Comparison of ENCODE assay signal across 21 mouse cellular contexts in the genomic region with DNA sequence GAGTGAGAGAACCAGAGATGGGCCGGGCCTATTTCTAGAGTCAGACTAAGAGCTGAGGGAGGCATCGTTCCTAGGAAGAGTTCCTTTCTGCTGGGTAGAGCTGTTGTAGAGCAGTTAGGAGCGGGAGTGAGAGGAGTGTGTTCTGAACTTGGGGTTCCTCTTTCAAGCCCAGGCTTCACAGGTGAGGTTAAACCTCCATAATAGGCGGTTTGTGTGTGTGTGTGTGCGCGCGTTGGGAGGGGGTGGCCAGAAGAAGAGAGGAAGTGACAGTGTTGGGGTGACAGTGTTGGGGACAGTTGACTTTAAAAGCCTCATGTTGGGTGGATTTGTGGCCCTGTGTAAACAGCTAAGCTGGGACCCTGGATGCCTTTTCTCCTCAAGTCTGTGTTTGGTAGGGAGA. TPM values are rescaled to one million over a fixed set of nuclear protein-coding genes. Genes with fewer than 3 reads are reported as not detected.
DNase-seq lines count a peak whose midpoint lies in the region; ATAC-seq and TF ChIP-seq lines count a peak whose summit lies in the region.
"Had no signal": no experiment of that assay in that cellular context is flagged by ENCODE, and none has a peak within 500 bp of the region (broad histone marks: within the 10 kb centered on the region; RNA-seq: fewer than 3 reads in every experiment).

No protein-coding gene starts in this region.

- peaks cover 63% of the 10 kb centered on the region for H3K4me1 ChIP-seq in limb, embryonic 12.5 days (replicated peaks)
- peaks cover 64% of the 10 kb centered on the region for H3K4me1 ChIP-seq in limb, embryonic 10.5 days
- H3K4me1 ChIP-seq in liver, embryonic 16.5 days (ENCODE audit: control insufficient read depth, low read depth, low read length) = peaks cover 50% of the 10 kb centered on the region
- H3K4me1 ChIP-seq in lung, postnatal 0 days (ENCODE audit: insufficient read depth, low read depth, low read length) = peaks cover 3% of the 10 kb centered on the region; the same call in 1 of the 2 replicates

- 90% methylated on average over 7 of the region's 7 CpGs for WGBS in limb, embryonic 12.5 days
- WGBS in limb, embryonic 10.5 days = 90% methylated on average over 7 of the region's 7 CpGs
- WGBS in liver, embryonic 16.5 days (ENCODE audit: insufficient replicate concordance) = 78% methylated on average over 7 of the region's 7 CpGs
- 87% methylated on average over 7 of the region's 7 CpGs for WGBS in lung, postnatal 0 days

- ATAC-seq in CD4-positive, CD25-positive, alpha-beta regulatory T cell, adult 4 months = no peak
- no peak for ATAC-seq in limb, embryonic 12.5 days (ENCODE audit: insufficient number of reproducible peaks, insufficient read depth, low FRiP score, low TSS enrichment, low read depth)
- no peak for ATAC-seq in liver, embryonic 16.5 days (ENCODE audit: low read depth)
- ATAC-seq in lung, postnatal 0 days = no peak
- ATAC-seq: intestine, embryonic 16.5 days had no signal

- peaks cover 94% of the 10 kb centered on the region for H3K36me3 ChIP-seq in limb, embryonic 12.5 days
- peaks cover 100% of the 10 kb centered on the region for H3K36me3 ChIP-seq in limb, embryonic 10.5 days
- peaks cover 7% of the 10 kb centered on the region; the same call in 1 of the 2 replicates for H3K36me3 ChIP-seq in liver, embryonic 16.5 days (ENCODE audit: control insufficient read depth, insufficient read depth)
- H3K36me3 ChIP-seq in lung, postnatal 0 days (ENCODE audit: insufficient read depth, low read length) = no peaks in the 10 kb centered on the region

- H3K4me2 ChIP-seq in limb, embryonic 12.5 days = no peak overlapping the region
- no peak overlapping the region for H3K4me2 ChIP-seq in liver, embryonic 16.5 days (ENCODE audit: low read depth, low read length)
- no peak overlapping the region for H3K4me2 ChIP-seq in lung, postnatal 0 days (replicated peaks; ENCODE audit: low read depth, low read length)
- H3K4me2 ChIP-seq: embryonic facial prominence, embryonic 15.5 days; hindbrain, embryonic 13.5 days; midbrain, embryonic 11.5 days had no signal

- H3K27ac ChIP-seq in limb, embryonic 12.5 days = no peak overlapping the region
- H3K27ac ChIP-seq in limb, embryonic 10.5 days = no peak overlapping the region
- peak overlapping the region; percentile 33; the same call in 1 of the 2 replicates for H3K27ac ChIP-seq in liver, embryonic 16.5 days (ENCODE audit: low read length)
- no peak overlapping the region for H3K27ac ChIP-seq in lung, postnatal 0 days (ENCODE audit: low read length)
- H3K27ac ChIP-seq: embryonic facial prominence, embryonic 15.5 days; forebrain, embryonic 10.5 days; heart, adult 2 months had no signal

- TF ChIP-seq CTCF in lung, postnatal 0 days (IDR thresholded peaks at IDR 0.05) = no peak

- no peaks in the 10 kb centered on the region for H3K9me3 ChIP-seq in limb, embryonic 12.5 days
- no peaks in the 10 kb centered on the region for H3K9me3 ChIP-seq in limb, embryonic 10.5 days (replicated peaks)
- no peaks in the 10 kb centered on the region for H3K9me3 ChIP-seq in liver, embryonic 16.5 days (replicated peaks; ENCODE audit: control insufficient read depth, low read length)
- H3K9me3 ChIP-seq in lung, postnatal 0 days (ENCODE audit: low read length) = no peaks in the 10 kb centered on the region
- H3K9me3 ChIP-seq: embryonic facial prominence, embryonic 15.5 days; forebrain, embryonic 10.5 days; hindbrain, embryonic 13.5 days had no signal

- H3K9ac ChIP-seq in limb, embryonic 12.5 days (replicated peaks) = 0 out of 2 replicates have a peak overlapping the region, but pooled peaks have one; percentile 18
- no peak overlapping the region for H3K9ac ChIP-seq in liver, embryonic 16.5 days (ENCODE audit: low read depth, low read length)
- no peak overlapping the region for H3K9ac ChIP-seq in lung, postnatal 0 days (replicated peaks; ENCODE audit: low read depth)
- H3K9ac ChIP-seq: embryonic facial prominence, embryonic 15.5 days; hindbrain, embryonic 13.5 days had no signal

- peak; percentile 29 for DNase-seq in CD4-positive, CD25-positive, alpha-beta regulatory T cell, adult 2 months (ENCODE audit: low read depth, low spot score)
- no peak for DNase-seq in limb, embryonic 10.5 days (ENCODE audit: low spot score)
- peak; percentile 22 to 44 for DNase-seq in CD8-positive naive resting alpha-beta T cell, adult 2 months (ENCODE audit: low read depth in 2 of 2, low spot score in 2 of 2)
- DNase-seq in embryo, embryonic 9.5 days (ENCODE audit: extremely low spot score) = no peak
- DNase-seq in lung, postnatal 0 days (ENCODE audit: low spot score) = no peak
- DNase-seq: cerebellum, adult 9-10 months; gastrocnemius, postnatal 14 days; heart, adult 2 months; heart, postnatal 10 days; kidney, postnatal 36 days; lung, adult 18-20 months; lung, postnatal 36 days had no signal

- H3K27me3 ChIP-seq in limb, embryonic 12.5 days = no peaks in the 10 kb centered on the region
- H3K27me3 ChIP-seq in limb, embryonic 10.5 days (ENCODE audit: low read depth, poor library complexity, severe bottlenecking) = no peaks in the 10 kb centered on the region
- no peaks in the 10 kb centered on the region for H3K27me3 ChIP-seq in liver, embryonic 16.5 days (ENCODE audit: control insufficient read depth, insufficient read depth, low read depth, low read length)
- no peaks in the 10 kb centered on the region for H3K27me3 ChIP-seq in lung, postnatal 0 days (replicated peaks; ENCODE audit: insufficient read depth, low read length)
- H3K27me3 ChIP-seq: embryonic facial prominence, embryonic 15.5 days; hindbrain, embryonic 13.5 days had no signal

- H3K4me3 ChIP-seq in limb, embryonic 12.5 days (replicated peaks) = no peak overlapping the region
- no peak overlapping the region for H3K4me3 ChIP-seq in limb, embryonic 10.5 days
- H3K4me3 ChIP-seq in liver, embryonic 16.5 days (ENCODE audit: low read depth, low read length) = no peak overlapping the region
- no peak overlapping the region for H3K4me3 ChIP-seq in lung, postnatal 0 days (ENCODE audit: low read depth, low read length)
- H3K4me3 ChIP-seq: embryonic facial prominence, embryonic 15.5 days; forebrain, embryonic 10.5 days; heart, adult 2 months; hindbrain, embryonic 13.5 days; myocyte had no signal

- no peak for TF ChIP-seq EP300 in lung, postnatal 0 days (IDR thresholded peaks at IDR 0.05)

RNA-seq across cellular contexts. Expression of a gene that starts 22.1 kb away (rescaled TPM):
- polyA plus RNA-seq in CD4-positive, CD25-positive, alpha-beta regulatory T cell, adult 4 months (2017; shearing (Covaris generic)) = 10 to 100 TPM; 60.0 to 60.9 TPM
- 278 and 295 TPM in 2 replicates for polyA plus RNA-seq in limb, embryonic 12.5 days (2016; fragmentation: Nextera tagmentation; extraction: Ambion mirVana)
- 225 and 250 TPM in 2 replicates for polyA plus RNA-seq in limb, embryonic 10.5 days (2016; fragmentation: Nextera tagmentation; extraction: Ambion mirVana)
- 27.4 and 31.5 TPM in 2 replicates for polyA plus RNA-seq in liver, embryonic 16.5 days (2015; fragmentation: Nextera tagmentation; extraction: Ambion mirVana)
- 40.2 and 49.8 TPM in 2 replicates for polyA plus RNA-seq in lung, postnatal 0 days (2015; fragmentation: Nextera tagmentation; extraction: Ambion mirVana)

Comparison
In these comparisons a context has a peak if more than half of its experiments do, and no peak if none do; other contexts are left out.
1. DNase-seq: peak in CD4-positive, CD25-positive, alpha-beta regulatory T cell, adult 2 months (single experiment) and CD8-positive naive resting alpha-beta T cell, adult 2 months (2 of 2); none in limb, embryonic 10.5 days (single experiment), embryo, embryonic 9.5 days (single experiment) and lung, postnatal 0 days (single experiment).